Mouse (Mus musculus) midbrain, postnatal 0 days (tissue): ENCODE data around the gene Nthl1. TPM values are rescaled to one million over a fixed set of nuclear protein-coding genes. Genes with fewer than 3 reads are reported as not detected.
"Not testable (repeated sequence)": the region's sequence is repeated elsewhere in the genome, so short reads cannot be mapped to it uniquely, and the experiment has no call there.

Experiments used
- ATAC-seq: fragments of 200-750 bp; cut with Nextera tagmentation; 2 replicates; pipeline ENCODE4 v1.8.0; 2017; ENCODE audit warnings: moderate number of reproducible peaks, mild to moderate bottlenecking, moderate TSS enrichment, moderate library complexity; ENCODE audit not compliant: low FRiP score
- DNase-seq: peaks from one replicate; pipeline ENCODE4 v3.0.0-alpha.2; 2015; ENCODE audit warnings: low spot score
- H3K27ac ChIP-seq: fragments of 300-500 bp; sonication (generic); 2 replicates; pipeline ENCODE4 v1.5.1; 2014; ENCODE audit warnings: low read depth, mild to moderate bottlenecking, low read length, mixed read lengths
- H3K27me3 ChIP-seq: fragments of 300-500 bp; sonication (generic); 2 replicates; pipeline ENCODE4 v1.6.1; 2014; ENCODE audit warnings: low read length, control low read depth, mixed read lengths; ENCODE audit not compliant: insufficient read depth
- H3K36me3 ChIP-seq: fragments of 300-500 bp; sonication (generic); 2 replicates; pipeline ENCODE4 v1.6.1; 2014; ENCODE audit warnings: low read length, control low read depth, mixed read lengths; ENCODE audit not compliant: insufficient read depth
- H3K4me1 ChIP-seq: fragments of 300-500 bp; sonication (generic); 2 replicates; pipeline ENCODE4 v1.6.1; 2014; ENCODE audit warnings: mild to moderate bottlenecking, control low read depth, antibody characterized with exemption, low read length, mixed read lengths; ENCODE audit not compliant: insufficient read depth
- H3K4me2 ChIP-seq: fragments of 300-500 bp; sonication (generic); 2 replicates; pipeline ENCODE4 v1.6.1; 2014; ENCODE audit warnings: low read depth, mild to moderate bottlenecking, low read length, mixed read lengths; ENCODE audit not compliant: poor library complexity, severe bottlenecking
- H3K4me3 ChIP-seq: fragments of 300-500 bp; sonication (generic); 2 replicates; pipeline ENCODE4 v1.5.1; 2014; ENCODE audit warnings: low read depth, mild to moderate bottlenecking, low read length, moderate library complexity
- H3K9ac ChIP-seq: fragments of 300-500 bp; sonication (generic); replicated peaks from 2 replicates; pipeline ENCODE4 v1.6.1; 2014; ENCODE audit warnings: mild to moderate bottlenecking, low read length, moderate library complexity, mixed read lengths; ENCODE audit not compliant: poor library complexity, severe bottlenecking
- H3K9me3 ChIP-seq: fragments of 300-500 bp; sonication (generic); 2 replicates; pipeline ENCODE4 v1.6.1; 2016; ENCODE audit warnings: low read length, control low read depth
- CTCF ChIP-seq: IDR thresholded peaks from 2 replicates; pipeline ENCODE4 v1.5.1; 2016; ENCODE audit warnings: antibody characterized with exemption, mild to moderate bottlenecking
- WGBS: fragments of 180-500 bp; shearing (Covaris S2); extraction: QIAGEN DNeasy Blood & Tissue Kit; methylation state at CpG from one replicate; pipeline ENCODE4 v1.1.7; 2014; 5-methylcytosine and 5-hydroxymethylcytosine counted together
- polyA plus RNA-seq: library from polyadenylated mRNA; unstranded; fragments of >200 nt; fragmentation: Nextera tagmentation; extraction: Ambion mirVana; gene quantifications from 2 replicates; pipeline ENCODE4 v1.2.1, GENCODE M21; 2015
- total RNA-seq: library from RNA; depleted of rRNA; stranded (reverse); fragments of >200 nt; gene quantifications from 2 replicates; pipeline ENCODE4 v1.2.3, GENCODE M21; 2014

The Nthl1 gene
- total and polyA plus RNA-seq, 2 experiments from 2014 or later, result 6.2 to 7.2 TPM

GRCm38 (mm10) chr17:24658017-24658758 is 25.7 kb downstream of the Nthl1 start, which contains the start of gene Npw:
TSS of gene Npw (minus strand) at chr17:24658457.
- Histone ChIP-seq H3K27me3 (peaks cover 38% of the 10 kb centered on the region), H3K4me2 (peak within 1 kb of the TSS; percentile 48), H3K4me3 (peak within 1 kb of the TSS; percentile 28), H3K36me3 (no peaks in the 10 kb centered on the region), H3K4me1 (peaks cover 6% of the 10 kb centered on the region; the same call in 1 of the 2 replicates), H3K9me3 (no peaks in the 10 kb centered on the region), H3K27ac (no peak within 1 kb of the TSS), H3K9ac (peak within 1 kb of the TSS; percentile 48; the same call in 1 of the 2 replicates)
- ATAC-seq (no peak), DNase-seq (no peak)
- WGBS, result 2% methylated on average over 47 of the region's 47 CpGs
- no peak for TF ChIP-seq CTCF

DNA sequence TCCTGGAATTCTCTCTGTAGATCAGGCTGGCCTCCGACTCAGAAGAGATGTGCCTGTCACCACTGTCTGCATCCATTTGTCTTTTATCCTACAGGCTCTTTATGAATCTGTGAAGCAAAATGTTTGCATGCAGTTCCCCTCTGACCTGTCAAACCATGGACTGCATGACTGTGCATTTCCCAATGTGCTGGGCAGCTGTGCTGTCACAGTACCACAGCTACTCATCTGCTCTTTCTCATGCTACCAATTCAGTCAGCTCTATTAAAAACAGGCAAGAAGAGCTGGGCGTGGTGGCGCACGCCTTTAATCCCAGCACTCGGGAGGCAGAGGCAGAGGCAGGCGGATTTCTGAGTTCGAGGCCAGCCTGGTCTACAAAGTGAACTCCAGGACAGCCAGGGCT is 34.5 kb downstream of the Nthl1 start:
- DNase-seq, ATAC-seq, H3K4me2 ChIP-seq, H3K4me3 ChIP-seq, H3K27ac ChIP-seq, H3K36me3 ChIP-seq, H3K9me3 ChIP-seq, H3K27me3 ChIP-seq, H3K9ac ChIP-seq: not testable (repeated sequence)
- WGBS, result 74% methylated on average over 7 of the region's 7 CpGs
- H3K4me1 ChIP-seq, result peaks cover 11% of the 10 kb centered on the region; the same call in 1 of the 2 replicates

- no peak overlapping the region for H3K4me3 ChIP-seq
- H3K9me3 ChIP-seq, result no peaks in the 10 kb centered on the region
- WGBS, result 29% methylated on average over 6 of the region's 6 CpGs
- H3K4me1 ChIP-seq, result peaks cover 15% of the 10 kb centered on the region; the same call in 1 of the 2 replicates
- no peak overlapping the region for H3K4me2 ChIP-seq
- H3K9ac ChIP-seq, result no peak overlapping the region
- no peaks in the 10 kb centered on the region for H3K27me3 ChIP-seq
- no peak overlapping the region for H3K27ac ChIP-seq
- peak; percentile 81 for TF ChIP-seq CTCF
- peak; percentile 69 for DNase-seq
- H3K36me3 ChIP-seq, result no peaks in the 10 kb centered on the region
- ATAC-seq, result no peak
Observed at GRCm38 (mm10) chr17:24667416-24667815, 34.9 kb downstream of the Nthl1 start.

- not testable (repeated sequence) for H3K36me3 ChIP-seq, H3K27me3 ChIP-seq, DNase-seq, H3K9me3 ChIP-seq
- ATAC-seq, result peak; percentile 29
- Histone ChIP-seq H3K9ac (peak overlapping the region; percentile 83; the same call in 1 of the 2 replicates), H3K4me1 (peaks cover 15% of the 10 kb centered on the region; the same call in 1 of the 2 replicates), H3K4me2 (peak overlapping the region; percentile 69), H3K27ac (peak overlapping the region; percentile 82), H3K4me3 (peak overlapping the region; percentile 86)
- WGBS, result 12% methylated on average over 15 of the region's 15 CpGs
Observed at GRCm38 (mm10) chr17:24669214-24669544, 36.7 kb downstream of the Nthl1 start.

GRCm38 (mm10) chr17:24669545-24670245 is 37.2 kb downstream of the Nthl1 start, which contains the start of gene Zfp598:
TSS of gene Zfp598 (plus strand) at chr17:24669687.
- Histone ChIP-seq H3K27me3 (no peaks in the 10 kb centered on the region), H3K27ac (peak within 1 kb of the TSS; percentile 82), H3K4me2 (peak within 1 kb of the TSS; percentile 69), H3K4me1 (peaks cover 15% of the 10 kb centered on the region; the same call in 1 of the 2 replicates), H3K9me3 (no peaks in the 10 kb centered on the region), H3K4me3 (peak within 1 kb of the TSS; percentile 86), H3K9ac (peak within 1 kb of the TSS; percentile 83), H3K36me3 (no peaks in the 10 kb centered on the region)
- ATAC-seq (peak; percentile 98), DNase-seq (peak; percentile 97)
- WGBS, result under 1% methylated on average over 68 of the region's 80 CpGs
- TF ChIP-seq CTCF, result peak; percentile 36; the same call in 1 of the 2 replicates
